Mouse (Mus musculus): ENCODE data around the gene Aff1.
A peak's percentile ranks its signal among the peaks of the same experiment; 100 is the strongest.

- TF ChIP-seq CTCF (IDR thresholded peaks at IDR 0.05; ENCODE audit: low read depth): peak; percentile 83
- TF ChIP-seq EP300 (optimal IDR thresholded peaks at IDR 0.05): no peak
Observed at GRCm38 (mm10) chr5:103856286-103857009, 164.3 kb downstream of the Aff1 start.

Data from stomach, postnatal 0 days (tissue).